Mouse (Mus musculus) heart, adult 18-20 months (tissue): Measurements from ENCODE around the gene Nt5c. TPM values are rescaled to one million over a fixed set of nuclear protein-coding genes. Genes with fewer than 3 reads are reported as not detected.
A peak's percentile ranks its signal among the peaks of the same experiment; 100 is the strongest.
"Not testable (repeated sequence)": the region's sequence is repeated elsewhere in the genome, so short reads cannot be mapped to it uniquely, and the experiment has no call there.

Source experiments
- DNase-seq, 2 experiments: peaks; one replicate each; pipeline ENCODE4 v3.0.0; 2021 to 2022; ENCODE audit warnings: mixed read lengths in 1 of 2
- long read RNA-seq, 2 experiments: library from polyadenylated mRNA; stranded (forward); transcript quantifications; one replicate each; pipeline ENCODE4 v2.0.0; 2021
- total RNA-seq, 2 experiments: library from RNA; stranded (reverse); gene quantifications; 2 replicates each; pipeline ENCODE4 v1.2.3; 2021

The Nt5c gene
- 10 to 100 TPM; 11.5 to 16.6 TPM for total RNA-seq
- long read RNA-seq, experiment 1, transcript Nt5c-201 (5 exons, 858 nt), result major isoform, 7 of 12 reads
- long read RNA-seq, experiment 1, partial matches to known transcripts, result 1 of 12 reads
- long read RNA-seq, experiment 1, other reads (novel, unspliced or antisense), result 1 of 12 reads
- long read RNA-seq, experiment 2, transcript Nt5c-201 (5 exons, 858 nt), result major isoform, 7 of 9 reads
- long read RNA-seq, experiment 2, partial matches to known transcripts, result 0 of 9 reads
- long read RNA-seq, experiment 2, other reads (novel, unspliced or antisense), result 2 of 9 reads

GRCm38 (mm10) chr11:115491356-115492083, at the start of gene Nt5c:
TSS of gene Nt5c (minus strand) at chr11:115491862.
- peak; percentile 83 to 89 for DNase-seq

- no peak for DNase-seq
These were observed 46.4 kb upstream of the Nt5c start for GRCm38 (mm10) chr11:115538045-115538444.

DNA sequence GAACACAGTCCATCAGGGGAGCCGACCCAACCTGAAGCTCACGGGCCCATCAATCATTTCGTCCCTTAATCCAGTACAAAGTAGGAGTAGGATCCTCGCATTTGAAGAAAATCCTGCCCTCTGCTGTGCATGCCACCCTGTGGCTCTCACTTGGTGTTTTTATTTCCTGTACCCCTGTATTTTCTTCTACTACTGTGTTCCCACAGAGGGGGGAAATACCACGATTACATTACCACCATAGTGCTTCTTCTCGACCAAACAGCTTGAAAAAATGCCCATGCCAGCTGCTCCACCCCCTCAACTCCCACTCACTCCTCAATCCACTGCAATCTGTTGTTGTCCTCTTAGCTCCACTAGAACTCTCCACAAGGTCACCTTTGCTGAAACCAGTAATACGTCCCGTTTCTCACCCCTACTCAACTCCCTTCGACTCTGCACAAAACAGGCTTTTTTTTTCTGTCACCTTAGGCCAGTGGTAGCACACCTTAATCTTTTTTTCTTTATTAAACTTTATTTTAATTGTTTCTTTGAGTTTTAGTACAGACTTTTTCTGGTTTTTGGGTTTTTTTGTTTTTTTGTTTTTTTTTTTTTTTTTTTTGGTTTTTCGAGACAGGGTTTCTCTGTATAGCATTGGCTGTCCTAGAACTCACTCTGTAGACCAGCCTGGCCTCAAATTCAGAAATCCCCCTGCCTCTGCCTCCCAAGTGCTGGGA, 45.4 kb upstream of the Nt5c start:
- DNase-seq, result no peak

DNA sequence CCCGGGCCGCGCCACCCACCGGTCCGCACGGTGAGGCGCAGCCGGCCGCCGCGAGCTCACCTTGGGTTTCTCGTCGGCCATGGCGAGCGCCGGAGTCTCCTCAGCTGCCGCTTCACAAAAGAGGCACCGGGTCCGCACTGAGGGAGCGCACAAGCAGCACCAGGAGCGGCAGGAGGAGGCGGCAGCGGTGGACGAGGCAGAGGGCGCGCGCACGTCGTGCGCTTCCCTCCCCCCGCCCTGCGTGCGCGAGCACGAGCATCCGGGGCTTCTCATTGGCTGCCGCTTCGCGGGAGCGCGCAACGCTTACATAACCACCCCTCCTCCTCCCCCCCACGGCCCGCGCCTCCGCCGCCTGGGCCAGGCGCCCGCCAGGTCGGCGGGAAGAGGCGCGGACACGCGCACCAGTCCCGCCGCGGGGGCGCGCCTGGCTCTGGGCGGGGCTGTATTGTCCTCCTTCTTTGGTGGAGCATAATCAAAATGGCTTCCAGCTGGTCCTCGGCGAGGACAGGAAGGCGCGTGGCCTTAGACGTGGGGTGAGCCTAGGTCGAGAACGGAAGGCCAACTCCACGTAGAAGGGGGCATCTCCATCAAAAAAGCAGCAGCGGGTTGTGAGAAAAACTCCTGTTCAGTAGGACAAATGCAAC, 44.5 kb upstream of the Nt5c start, which contains the start of gene Sumo2:
Gene Sumo2 (minus strand): TSS at position 239 of the 644 bp plus-strand sequence.
- DNase-seq, result peak; percentile 98 to 99

DNA sequence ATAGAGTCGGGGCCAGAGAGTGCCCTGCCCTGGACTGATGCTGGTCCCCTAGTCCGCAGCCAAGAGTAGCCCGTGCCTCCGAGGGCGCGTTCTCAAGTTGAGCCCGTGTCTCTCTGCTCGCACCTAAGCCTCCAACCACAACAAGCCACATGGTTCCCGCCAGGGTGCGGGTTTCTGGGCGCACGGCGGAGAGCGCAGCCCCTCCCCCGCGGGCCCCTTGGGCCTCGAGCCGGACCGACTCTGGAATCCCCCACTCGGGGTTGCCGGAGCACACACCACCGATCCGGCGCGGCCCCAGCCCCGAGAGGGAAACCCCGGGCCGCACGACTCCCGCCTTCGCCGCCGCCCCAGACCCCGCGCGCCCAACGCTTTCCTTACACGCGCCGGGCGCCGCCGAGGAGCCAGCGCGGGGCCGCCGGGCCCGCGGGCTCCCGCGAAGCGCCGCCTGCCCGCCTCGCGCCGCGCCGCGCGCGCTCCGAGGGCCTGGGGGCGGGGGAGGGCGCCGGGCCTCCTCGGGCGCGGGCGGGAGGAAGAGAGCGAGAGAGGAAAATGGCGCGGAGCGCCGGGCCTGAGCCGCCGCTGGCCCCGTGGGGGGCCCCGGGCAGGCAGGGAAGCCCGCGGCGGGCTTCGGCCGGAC, 43.9 kb upstream of the Nt5c start:
- peak; percentile 69 to 73 for DNase-seq

GRCm38 (mm10) chr11:115534759-115535371, 43.2 kb upstream of the Nt5c start:
- DNase-seq, result no peak

- not testable (repeated sequence) for DNase-seq
These were observed 34.8 kb upstream of the Nt5c start for GRCm38 (mm10) chr11:115526446-115526845.

DNA sequence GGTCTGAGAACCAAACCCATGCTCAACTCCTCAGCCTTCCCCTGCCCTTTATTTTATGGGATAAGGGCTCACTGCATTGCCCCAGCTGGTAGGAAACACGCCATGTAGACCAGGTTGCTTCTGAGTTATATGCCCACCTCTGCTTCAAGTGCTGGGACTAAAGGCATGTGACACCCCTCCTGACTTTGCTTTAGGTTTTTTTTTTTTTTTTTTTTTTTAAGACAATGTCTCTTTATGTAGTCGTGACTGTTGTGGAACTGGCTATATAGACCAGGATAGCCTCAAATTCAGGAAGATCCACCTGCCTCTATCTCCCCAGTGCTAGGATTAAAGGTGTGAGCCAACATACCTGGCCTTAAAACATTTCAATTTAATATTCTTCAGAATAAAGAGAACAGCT, 31.0 kb upstream of the Nt5c start:
- no peak for DNase-seq

- DNase-seq, result no peak
These were observed 30.6 kb upstream of the Nt5c start for GRCm38 (mm10) chr11:115522238-115522637.

GRCm38 (mm10) chr11:115521080-115521479, 29.4 kb upstream of the Nt5c start:
- DNase-seq, result no peak

DNA sequence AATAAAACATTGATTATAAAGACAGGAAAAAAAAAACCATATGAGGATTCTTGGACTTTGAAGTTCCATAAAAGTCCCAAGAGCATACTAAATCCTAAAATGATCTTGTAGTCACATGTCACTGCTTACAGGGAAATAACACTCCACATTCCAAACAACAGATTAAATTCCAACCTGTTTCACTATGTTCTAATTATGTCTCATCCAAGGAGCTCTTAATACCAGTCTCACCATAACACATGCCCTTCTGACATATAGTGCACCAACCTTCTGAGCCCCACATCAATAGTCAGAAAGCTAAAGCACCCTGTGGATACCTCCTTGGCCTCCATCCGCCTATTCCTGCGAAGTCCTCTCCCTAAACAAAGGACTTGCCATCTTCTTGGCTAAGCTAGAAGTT, 28.6 kb upstream of the Nt5c start:
- DNase-seq, result no peak

DNA sequence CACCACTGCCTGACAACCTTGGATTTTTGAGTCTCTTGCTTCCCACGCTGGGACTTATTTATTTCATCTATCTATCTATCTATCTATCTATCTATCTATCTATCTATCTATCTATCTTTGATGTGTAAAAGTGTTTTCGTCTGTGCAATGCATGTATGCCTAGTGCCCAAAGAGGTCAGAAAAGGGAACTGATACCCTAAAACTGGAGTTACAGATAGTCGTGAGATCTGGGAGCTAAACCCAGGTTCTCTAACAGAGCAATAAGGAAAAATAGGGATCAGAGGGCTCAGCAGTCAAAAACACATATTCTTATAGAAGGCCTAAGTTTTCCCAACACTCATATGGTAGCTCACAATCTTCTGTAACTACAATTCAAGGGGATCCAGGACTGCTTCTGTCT, 27.9 kb upstream of the Nt5c start:
- DNase-seq, result no peak

DNA sequence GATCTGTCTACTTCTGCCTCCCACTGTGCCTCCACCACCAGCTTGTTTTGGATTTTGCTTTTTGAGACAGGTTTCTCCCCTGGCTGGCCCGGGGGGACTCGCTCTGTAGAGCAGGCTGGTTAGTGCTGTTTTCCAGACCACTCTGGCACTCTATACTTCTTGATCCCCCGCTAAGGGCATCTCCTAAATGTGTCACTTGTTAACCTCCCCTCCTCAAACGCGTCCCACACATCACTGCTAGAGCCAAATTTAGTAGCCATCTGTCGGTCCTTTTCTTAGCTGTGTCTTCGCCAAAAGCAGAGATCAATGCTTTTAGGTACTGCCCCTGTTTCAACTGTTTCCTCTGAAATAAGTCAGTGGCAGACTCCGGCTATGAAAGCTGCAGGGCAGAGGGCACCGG, 27.0 kb upstream of the Nt5c start:
- DNase-seq, result no peak

- DNase-seq, result no peak
These were observed 25.3 kb upstream of the Nt5c start for GRCm38 (mm10) chr11:115516942-115517341.

DNA sequence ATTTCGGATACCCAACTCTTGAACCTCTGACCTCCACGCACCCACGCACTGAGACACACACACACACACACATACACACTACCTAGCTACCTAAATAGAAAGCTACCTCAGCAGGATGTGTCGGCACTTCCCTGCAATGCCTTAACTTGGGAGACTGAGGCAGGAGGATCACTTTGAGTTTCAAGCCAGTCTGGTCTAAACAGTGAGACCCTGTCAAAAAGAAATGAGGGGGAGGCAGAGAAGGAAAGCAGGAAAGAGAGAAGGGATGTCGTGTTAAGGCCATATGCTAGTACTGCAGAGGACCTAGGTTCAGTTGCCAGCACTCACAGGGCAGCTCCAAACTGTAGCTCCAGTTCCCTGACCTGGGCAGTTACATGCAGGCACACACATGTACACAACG, 23.4 kb upstream of the Nt5c start:
- DNase-seq, result no peak

- peak; percentile 99 to 100 for DNase-seq
These were observed 22.6 kb upstream of the Nt5c start, which contains the start of gene Jpt1 for GRCm38 (mm10) chr11:115514238-115514663. TSS of gene Jpt1 (minus strand) at chr11:115514387.

DNA sequence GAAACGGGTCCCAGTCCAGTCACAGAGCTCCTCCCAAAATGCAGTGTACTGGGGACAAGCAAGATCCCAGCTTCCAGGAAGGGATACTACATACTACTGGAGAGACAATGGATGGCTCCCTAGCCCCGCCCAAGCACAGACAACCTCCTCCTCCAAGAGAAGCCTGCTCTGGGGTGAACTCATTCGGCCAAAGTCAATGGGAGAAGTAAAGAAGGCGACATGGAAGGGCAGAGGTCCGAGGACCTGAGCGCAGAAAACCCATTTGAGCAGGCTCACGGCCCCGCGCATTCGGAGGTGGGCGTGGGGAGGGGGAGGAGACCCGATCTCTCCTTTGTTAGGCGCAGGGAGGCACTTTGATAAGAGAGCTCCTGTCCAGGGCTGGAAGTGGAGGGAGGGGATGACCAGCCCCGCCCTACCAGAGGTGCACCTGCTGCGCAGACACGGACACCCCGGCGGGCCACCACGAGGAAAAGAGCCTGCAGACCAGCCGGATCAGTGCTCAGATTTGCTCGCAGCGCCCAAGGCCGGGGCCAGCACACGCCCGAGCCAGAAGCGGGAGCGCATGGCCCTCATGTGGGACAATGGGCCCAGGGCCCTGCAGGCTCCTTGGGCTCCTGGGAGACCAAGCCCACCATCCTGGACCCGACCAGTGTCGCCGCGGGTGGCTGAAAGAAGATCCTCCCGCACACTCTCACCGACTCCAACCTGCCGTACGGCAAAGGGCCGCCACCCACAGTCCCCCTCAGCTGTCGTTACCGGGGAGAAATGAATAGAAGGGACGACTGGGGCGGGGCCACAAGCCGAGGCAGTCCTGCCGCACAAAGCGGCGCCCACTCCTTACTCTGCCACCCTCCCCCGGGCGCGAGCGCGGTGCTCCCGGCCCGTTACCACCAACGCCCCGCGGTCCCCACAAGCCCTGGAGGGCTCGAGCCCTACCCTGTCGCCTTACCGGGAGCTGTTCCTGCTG, 21.9 kb upstream of the Nt5c start:
- peak in 1 of 2 experiments; percentile 50 for DNase-seq

DNA sequence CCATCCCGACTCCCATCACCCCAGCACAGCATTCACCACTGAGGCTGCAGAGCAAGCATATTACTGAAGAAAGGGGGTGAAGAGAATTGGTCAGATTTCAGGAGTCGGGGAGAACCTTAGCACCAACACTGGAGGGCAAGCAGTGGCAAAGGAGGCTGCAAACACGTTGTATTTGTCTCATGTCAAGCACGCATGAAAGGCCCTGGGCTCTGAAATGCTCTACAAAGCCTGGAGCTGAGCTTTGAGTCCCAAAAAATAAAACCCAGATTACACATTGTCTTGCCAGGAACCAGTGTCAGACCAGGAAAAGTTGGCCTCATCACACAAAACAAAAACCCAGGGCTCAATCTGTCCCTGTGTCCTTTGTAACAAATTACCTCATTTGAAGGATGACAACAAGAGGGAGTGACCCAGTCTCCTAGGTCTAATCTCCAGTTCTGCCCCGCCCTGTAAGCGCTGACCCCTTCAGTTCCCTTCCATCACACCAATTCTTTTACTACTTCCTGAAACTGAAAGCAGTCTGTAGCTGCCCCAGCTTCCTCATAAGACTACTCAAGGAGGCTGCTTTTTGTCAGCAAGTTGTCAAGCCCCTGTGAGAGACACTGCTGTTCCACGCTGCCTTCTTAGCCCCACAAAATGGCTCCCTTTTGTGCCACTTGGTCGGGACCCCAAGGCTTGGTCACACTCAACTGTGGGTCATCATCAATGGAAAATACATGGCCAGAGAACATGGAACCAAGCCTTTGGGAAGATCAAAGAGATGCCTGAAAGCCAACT, 20.9 kb upstream of the Nt5c start:
- peak; percentile 59 to 75 for DNase-seq

DNA sequence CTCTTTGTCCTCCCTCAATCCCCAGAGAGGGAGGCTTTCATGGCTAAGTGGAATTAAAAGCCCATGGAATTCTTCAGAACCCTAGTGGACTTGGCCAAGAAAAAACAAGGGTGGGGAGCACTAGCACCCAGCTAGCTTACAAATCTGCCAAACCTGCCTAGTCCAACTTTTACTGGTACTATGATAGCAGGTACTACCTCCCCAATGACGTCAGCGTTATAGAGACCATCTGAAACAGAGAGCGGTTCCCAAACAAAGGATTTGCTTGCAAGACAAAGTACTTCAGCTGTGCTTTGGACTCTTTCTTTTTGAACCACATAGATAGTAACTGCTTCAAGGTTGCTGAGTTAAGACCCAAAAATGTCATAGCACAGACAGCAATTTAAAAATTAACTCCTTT, 20.3 kb upstream of the Nt5c start:
- DNase-seq, result no peak
